Mouse (Mus musculus) adrenal gland, adult 8-10 months (tissue): ENCODE results near the gene Chchd1. TPM values are rescaled to one million over a fixed set of nuclear protein-coding genes. Genes with fewer than 3 reads are reported as not detected.
A peak's percentile ranks its signal among the peaks of the same experiment; 100 is the strongest.

Source experiments
- DNase-seq: peaks from one replicate; pipeline ENCODE4 v3.0.0; 2022
- total RNA-seq, 4 experiments: library from RNA; stranded (reverse); gene quantifications; 2 replicates each; pipeline ENCODE4 v1.2.4; 2022

Chchd1 gene
- 10 to 100 TPM; 59.4 to 79.8 (median 72.9) TPM for total RNA-seq

DNA sequence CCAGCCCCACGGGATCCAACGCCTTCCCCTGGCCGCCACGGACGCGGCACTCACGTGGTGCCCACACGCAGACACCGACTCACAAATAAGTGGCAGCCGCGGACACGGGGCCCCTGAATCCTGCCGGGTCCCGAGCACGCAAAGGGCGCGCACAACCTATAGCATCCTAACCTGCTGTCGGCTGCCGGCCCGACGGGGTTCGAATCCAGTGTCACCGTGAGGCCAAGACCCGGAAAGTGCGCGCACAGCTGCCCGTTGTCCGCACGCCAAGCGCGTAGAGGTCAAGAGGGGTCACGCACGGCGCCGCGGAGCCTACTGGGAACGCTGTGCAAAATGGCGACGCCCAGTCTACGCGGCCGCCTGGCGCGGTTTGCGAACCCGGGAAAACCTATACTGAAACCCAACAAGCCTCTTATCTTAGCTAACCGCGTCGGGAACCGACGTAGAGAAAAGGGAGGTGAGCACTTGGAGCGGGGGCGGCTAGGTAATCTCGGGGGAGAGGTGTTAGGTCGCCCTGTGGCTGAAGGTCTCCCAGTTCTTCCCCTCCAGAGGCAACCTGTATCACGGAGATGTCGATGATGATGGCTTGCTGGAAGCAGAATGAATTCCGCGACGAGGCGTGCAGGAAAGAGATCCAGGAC is at the start of gene Chchd1:
TSS of gene Chchd1 (plus strand) at position 266 of the 641 bp plus-strand sequence.
- peak; percentile 84 for DNase-seq

- DNase-seq = no peak
Measured at GRCm38 (mm10) chr14:20654690-20655421, 48.0 kb upstream of the Chchd1 start.

DNA sequence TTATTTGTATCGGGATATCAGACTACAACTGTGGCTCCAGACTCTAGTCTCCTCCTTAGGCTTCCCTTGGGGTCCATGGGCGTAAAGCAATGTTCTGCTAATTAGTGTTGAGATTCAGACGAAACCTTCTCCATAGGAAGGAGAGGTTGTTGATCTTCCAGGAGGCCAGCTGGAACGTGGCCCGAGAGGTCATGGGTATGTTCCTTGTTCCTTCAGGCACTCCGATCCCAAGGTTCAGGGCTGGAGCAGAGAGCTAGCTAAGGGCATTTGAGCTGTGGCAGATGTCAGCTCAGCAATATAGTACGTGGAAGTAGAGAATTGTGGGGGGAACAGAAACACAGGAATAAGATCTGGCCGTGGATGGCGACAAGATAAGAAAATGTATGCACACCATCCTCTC is 47.1 kb upstream of the Chchd1 start:
- no peak for DNase-seq

- no peak for DNase-seq
Measured at GRCm38 (mm10) chr14:20656361-20656760, 46.4 kb upstream of the Chchd1 start, which contains the start of gene Myoz1. TSS of gene Myoz1 (minus strand) at chr14:20656540.

- no peak for DNase-seq
Measured at GRCm38 (mm10) chr14:20658326-20658725, 44.5 kb upstream of the Chchd1 start.

DNA sequence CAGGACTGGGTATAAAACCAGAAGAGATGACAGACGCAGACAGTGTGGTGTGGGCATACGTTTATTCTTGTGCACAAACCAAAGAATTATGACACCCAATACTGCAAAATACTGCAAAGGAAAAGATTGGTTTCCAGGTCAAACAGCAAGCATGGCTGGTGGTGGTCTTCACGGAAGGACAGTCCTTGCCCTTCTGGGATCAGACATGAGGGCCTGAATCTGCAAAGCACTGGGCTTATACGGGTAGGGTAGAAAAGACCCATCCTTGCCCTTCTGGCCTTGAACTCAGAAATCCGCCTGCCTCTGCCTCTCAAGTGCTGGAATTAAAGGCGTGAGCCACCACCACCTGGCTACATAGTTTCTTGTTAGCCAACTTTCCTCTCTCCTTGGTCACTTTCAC is 43.9 kb upstream of the Chchd1 start:
- no peak for DNase-seq

DNA sequence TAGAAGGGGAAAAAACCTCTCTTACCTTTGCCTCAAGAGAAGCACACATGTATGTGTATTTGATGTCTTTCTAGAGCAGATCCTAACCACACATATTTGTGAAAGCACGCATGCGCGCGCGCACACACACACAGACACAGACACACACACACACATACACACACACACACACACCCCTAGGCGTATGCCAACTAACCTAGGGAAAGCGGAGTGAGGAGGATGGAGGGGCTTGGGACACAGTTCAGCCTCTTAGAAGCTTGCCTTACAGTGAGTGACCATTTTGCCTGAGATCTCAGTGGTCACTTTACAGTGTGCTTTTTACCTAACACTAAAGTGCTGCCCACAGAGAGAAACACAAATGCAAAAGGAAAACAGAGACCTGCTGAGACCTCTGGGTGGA is 43.1 kb upstream of the Chchd1 start:
- no peak for DNase-seq

GRCm38 (mm10) chr14:20660827-20661660 is 41.8 kb upstream of the Chchd1 start:
- peak; percentile 90 for DNase-seq

DNA sequence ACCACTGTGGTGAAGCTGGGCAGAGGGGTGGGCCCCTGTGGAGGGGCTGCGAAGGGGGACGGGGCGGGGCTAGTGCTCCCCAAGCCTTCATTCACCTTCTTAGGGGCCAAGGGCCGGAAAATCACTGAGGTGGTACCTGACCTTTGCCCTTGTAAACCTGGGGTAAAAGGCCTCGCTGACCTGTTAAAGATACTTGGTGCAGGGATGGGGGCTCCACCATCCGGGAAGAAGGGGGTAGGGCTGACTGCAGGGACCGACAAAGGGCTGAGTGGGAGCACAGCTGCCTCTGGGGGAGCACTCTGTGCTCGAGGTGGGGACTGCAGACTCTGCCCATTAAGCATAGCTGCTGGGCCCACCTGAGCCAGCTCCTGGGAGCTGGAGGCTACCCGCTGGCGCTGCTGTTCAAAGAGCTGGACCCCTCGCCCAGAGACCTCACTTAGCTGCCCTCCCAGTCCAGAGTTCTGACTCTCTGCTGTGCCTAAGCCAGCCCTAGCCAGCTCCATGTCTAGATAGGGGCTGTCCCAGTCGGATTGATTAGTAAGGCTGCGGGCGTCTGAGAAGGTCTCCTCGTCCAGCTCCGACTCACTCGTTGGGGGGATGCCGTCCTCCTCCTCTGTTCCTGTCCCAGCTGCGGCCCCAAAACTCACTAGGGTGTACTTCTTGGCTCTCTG is 41.0 kb upstream of the Chchd1 start:
- no peak for DNase-seq

DNA sequence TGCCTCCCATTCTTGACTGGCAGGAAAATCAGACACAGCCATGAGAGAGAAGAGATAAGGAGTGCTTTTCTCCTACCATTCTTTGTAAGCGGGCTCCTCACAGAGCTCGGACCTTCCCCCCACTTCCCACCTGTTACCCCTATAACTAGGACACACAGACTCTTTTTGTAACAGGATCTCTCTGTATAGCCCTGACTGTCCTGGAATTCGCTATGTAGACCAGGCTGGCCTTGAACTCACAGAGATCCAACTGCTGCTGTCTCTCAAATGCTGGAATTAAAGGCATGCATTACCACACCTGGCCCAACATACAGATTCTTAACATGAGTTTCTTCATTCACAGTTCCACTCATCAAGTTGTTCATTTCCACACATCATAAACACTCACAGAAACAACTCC is 40.1 kb upstream of the Chchd1 start:
- DNase-seq = no peak

DNA sequence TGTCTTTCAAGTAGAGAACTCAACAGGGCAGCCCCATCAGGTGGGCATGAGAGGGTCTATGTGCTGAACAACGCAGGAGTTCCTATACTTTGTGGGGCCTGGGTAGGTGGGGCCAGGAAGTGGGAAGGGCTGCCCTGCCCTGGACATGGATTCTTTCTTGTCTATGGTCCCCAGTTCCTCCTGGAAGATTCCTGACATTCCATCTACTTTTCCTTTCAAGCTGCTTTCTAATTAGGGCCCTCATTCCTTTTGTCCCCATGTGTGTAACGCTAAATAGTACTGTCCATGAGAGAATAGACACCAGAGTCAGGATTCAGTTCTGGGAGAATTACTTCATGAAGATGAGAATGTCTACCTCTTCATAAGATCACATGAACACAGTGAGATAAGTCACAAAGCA is 39.2 kb upstream of the Chchd1 start:
- DNase-seq = no peak

GRCm38 (mm10) chr14:20664436-20664835 is 38.4 kb upstream of the Chchd1 start:
- DNase-seq = no peak

- DNase-seq = no peak
Measured at GRCm38 (mm10) chr14:20667469-20667868, 35.3 kb upstream of the Chchd1 start.

DNA sequence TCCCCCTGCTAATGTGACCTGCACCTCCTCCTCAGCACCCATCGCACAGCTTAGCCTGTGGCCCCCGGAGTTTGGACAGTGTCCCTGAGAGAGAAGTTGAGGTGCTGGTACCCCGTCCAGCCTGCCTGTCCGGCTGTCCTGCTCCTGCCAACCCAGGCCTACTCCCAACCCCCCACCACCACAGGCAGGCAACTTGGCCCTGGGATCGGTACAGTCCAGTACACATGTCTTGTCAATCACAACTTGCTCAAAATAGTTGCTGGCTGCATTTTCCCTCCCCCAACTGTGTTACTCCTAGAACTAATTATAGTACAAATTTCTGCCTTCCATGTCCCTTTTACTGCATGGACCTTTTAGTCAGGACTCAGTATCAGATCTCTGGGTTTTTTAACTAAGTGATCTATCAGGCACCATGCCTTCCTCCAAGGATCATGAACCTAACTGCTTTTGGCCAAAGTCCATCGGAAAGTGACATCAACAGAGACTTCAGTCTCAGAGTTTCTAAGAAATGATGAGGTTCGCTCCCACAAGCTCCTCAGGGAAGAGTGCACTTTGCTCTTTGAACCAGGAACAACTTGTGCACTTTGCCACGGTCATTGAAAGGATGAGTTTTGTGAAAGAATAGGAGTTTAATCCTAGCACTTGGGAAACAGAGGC is 34.5 kb upstream of the Chchd1 start, which contains the start of gene Synpo2l:
TSS of gene Synpo2l (minus strand) at position 201 of the 657 bp plus-strand sequence.
- no peak for DNase-seq

GRCm38 (mm10) chr14:20672990-20673389 is 29.8 kb upstream of the Chchd1 start:
- DNase-seq = no peak

- DNase-seq = peak; percentile 42
Measured at GRCm38 (mm10) chr14:20673735-20674063, 29.1 kb upstream of the Chchd1 start.

- DNase-seq = peak; percentile 97
Measured at GRCm38 (mm10) chr14:20674064-20674833, 28.6 kb upstream of the Chchd1 start, which contains the start of gene Sec24c. TSS of gene Sec24c (plus strand) at chr14:20674308.

- no peak for DNase-seq
Measured at GRCm38 (mm10) chr14:20677906-20678305, 24.9 kb upstream of the Chchd1 start.

GRCm38 (mm10) chr14:20681742-20682141 is 21.1 kb upstream of the Chchd1 start:
- DNase-seq = no peak

DNA sequence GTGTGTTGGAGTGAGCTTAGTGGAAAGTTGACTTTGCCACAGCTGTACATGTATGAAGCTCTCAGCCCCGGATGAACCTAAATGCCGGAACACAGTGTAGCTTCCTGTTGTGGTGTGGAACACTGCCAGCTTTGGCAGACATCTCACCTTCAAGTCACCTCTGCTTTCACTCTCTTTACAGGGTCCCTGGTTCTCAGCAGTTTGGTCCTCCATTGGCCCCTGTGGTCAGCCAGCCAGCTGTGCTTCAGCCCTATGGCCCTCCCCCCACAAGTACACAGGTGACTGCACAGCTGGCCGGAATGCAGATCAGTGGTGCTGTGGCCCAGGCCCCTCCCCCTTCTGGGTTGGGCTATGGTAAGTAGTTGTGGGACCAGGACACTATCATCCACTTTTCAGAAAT is 20.3 kb upstream of the Chchd1 start:
- DNase-seq = no peak

DNA sequence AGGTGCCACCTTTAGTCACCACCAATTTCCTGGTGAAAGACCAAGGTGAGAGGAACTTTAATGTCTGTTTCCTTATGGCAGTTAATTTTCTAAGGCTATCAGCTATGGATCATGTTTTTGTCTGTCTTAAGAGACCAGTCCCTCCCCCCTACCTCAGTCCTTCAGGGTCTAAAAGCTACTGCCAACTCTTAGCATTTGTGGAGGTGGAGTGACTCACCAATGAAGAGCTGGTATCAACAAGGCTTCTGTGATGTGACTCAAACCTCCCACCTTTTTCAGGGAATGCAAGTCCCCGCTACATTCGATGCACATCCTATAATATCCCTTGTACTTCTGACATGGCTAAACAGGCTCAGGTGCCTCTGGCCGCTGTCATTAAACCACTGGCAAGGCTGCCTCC is 16.2 kb upstream of the Chchd1 start:
- DNase-seq = no peak
